Mouse (Mus musculus): ENCODE measurements around the gene Scgb1b3. TPM values are rescaled to one million over a fixed set of nuclear protein-coding genes. Genes with fewer than 3 reads are reported as not detected.

The Scgb1b3 gene
- not detected in 2 replicates for polyA plus RNA-seq (2012; rRNA removed)

GRCm38 (mm10) chr7:31375292-31375691, at the start of gene Scgb1b3:
TSS of gene Scgb1b3 (plus strand) at chr7:31375592.

GRCm38 (mm10) chr7:31362022-31362560, 13.3 kb upstream of the Scgb1b3 start, which contains the start of gene Scgb2b3:
TSS of gene Scgb2b3 (minus strand) at chr7:31362072.

Other genes with a start within 250 kb of the Scgb1b3 start
- gene Scn1b, start 248.6 kb upstream of the Scgb1b3 start, polyA plus RNA-seq (2012; rRNA removed) = 0.86 and 0.97 TPM in 2 replicates
- 17.4 and 19.4 TPM in 2 replicates for gene Gramd1a, start 219.7 kb upstream of the Scgb1b3 start, polyA plus RNA-seq (2012; rRNA removed)
- not detected in 2 replicates for gene Scgb2b2, start 85.1 kb upstream of the Scgb1b3 start, polyA plus RNA-seq (2012; rRNA removed)
- gene Scgb1b2, start 83.8 kb upstream of the Scgb1b3 start, polyA plus RNA-seq (2012; rRNA removed) = not detected in 2 replicates
- not detected in 2 replicates for gene Scgb2b3, start 13.5 kb upstream of the Scgb1b3 start, polyA plus RNA-seq (2012; rRNA removed)